Mouse (Mus musculus): ENCODE measurements around the gene Btd.
A peak's percentile ranks its signal among the peaks of the same experiment; 100 is the strongest.
"Not testable (repeated sequence)": the region's sequence is repeated elsewhere in the genome, so short reads cannot be mapped to it uniquely, and the experiment has no call there.

The Btd gene

GRCm38 (mm10) chr14:31640890-31641505 is at the start of gene Btd, which contains the start of gene Hacl1:
Gene Btd (plus strand): TSS chr14:31641028.
Gene Hacl1 (minus strand): TSS chr14:31641286.
- DNase-seq (ENCODE audit: low spot score in 2 of 2) = peak; percentile 79 to 86

DNA sequence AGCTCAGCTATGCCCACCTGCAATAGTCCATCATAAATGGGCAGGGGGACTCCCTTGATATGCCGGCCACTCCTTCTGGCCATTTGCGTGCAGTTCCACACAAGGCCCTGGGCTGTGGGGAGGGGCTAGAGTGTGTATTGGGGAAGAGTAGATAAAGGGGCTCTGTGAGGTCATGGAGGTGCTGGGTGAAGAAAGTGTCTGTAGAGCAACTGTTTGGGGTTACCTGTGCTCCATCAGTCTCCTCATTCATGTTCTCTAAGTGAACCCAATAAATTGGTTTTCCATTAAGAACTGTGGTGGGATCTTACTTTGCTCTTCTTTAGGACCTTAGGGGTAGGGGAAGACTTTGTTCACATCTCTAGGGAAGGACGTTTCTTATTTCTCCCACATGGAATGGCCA is 49.6 kb upstream of the Btd start, which contains the start of gene Colq:
TSS of gene Colq (minus strand) at position 101 of the 400 bp plus-strand sequence.
- no peak for DNase-seq (ENCODE audit: low spot score in 2 of 2)

GRCm38 (mm10) chr14:31593036-31593435 is 47.8 kb upstream of the Btd start:
- no peak for DNase-seq (ENCODE audit: low spot score in 2 of 2)

GRCm38 (mm10) chr14:31594693-31595092 is 46.1 kb upstream of the Btd start:
- DNase-seq (ENCODE audit: low spot score in 2 of 2) = no peak

DNA sequence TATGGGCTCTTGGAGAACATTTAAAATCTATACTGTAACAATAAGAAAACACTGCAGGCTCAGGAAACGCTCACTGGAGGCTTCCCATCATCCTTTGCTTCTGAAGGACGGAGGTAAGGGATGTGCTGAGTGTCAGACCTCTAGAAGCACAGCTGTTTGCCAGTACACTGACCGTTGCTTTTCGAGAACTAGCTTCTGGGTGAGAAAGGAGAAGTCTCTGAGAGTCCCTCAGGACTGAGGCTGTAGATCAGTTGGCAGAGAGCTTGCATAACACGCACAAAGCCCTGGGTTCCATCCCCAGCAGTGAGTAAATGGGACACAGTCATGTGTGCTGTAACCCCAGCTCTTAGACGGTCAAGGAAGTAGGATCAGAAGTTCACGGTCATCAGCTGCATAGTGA is 44.4 kb upstream of the Btd start:
- no peak for DNase-seq (ENCODE audit: low spot score in 2 of 2)

- no peak for DNase-seq (ENCODE audit: low spot score in 2 of 2)
These were observed 43.4 kb upstream of the Btd start for GRCm38 (mm10) chr14:31597446-31597845.

DNA sequence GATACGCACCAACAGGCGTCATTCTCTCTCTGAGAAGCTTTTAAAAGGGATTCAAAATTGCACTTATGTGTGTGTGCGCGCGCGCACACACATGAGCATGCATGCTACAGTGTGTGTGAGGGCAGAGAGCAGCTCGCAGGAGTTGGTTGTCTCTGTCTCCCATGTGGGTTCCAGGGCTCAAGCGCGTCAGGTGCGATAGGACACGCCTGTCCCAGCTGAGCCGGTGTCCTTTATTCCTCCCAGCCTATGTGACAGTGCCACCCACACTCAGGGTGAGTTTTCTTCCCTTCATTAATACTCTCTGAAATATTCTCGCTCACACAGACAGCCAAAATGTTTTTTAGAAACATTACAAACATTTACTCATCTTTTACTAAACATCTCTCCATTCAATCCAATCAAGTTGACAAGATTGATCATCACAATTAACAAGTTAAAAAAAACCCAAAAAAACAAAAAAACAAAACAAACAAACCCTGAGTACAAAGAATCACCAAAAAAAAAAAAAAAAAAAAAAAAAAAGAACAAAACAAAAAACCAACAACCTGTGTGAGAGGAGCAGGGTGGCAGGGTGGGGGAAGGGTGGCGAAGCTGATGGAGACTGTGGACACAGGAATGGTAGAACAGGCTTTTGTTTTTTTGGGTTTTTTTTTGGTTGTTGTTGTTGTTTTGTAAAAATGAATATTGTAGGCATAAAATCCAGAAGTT is 38.8 kb upstream of the Btd start:
- no peak for DNase-seq (ENCODE audit: low spot score in 2 of 2)

DNA sequence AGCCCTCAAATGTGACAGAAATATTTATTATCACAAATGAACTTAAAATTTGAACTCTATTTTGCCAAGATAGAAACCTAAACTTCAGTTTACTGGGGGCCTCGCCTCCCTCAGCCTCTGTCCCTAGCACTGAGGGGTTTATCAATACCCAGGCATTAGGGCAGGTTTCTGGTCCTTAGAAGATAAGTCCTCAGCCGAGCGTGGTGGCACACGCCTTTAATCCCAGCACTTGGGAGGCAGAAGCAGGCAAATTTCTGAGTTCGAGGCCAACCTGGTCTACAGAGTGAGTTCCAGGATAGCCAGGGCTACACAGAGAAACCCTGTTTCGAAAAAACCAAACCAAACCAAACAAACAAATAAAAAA is 38.2 kb upstream of the Btd start:
- not testable (repeated sequence) for DNase-seq (ENCODE audit: low spot score in 2 of 2)

- no peak for DNase-seq (ENCODE audit: low spot score in 2 of 2)
These were observed 35.9 kb upstream of the Btd start for GRCm38 (mm10) chr14:31604916-31605315.

DNA sequence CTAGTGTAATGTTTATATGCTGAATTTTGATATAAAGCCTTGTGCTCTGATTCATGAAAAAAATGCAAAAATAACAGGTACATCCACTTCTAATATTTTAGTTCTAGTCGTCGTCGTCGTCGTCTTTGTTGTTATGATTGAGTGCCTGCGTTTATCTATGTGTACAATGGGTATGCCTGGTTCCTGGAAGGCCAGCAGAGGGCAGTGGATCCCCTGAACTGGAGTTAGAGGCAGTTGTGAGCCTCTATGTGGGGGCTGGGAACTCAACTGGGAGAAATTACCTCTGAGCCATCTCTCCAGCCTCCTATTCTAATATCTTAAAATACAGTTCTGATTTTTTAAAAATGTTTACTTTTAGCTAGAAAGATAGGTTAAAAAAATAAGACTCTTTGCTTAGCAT is 35.3 kb upstream of the Btd start:
- DNase-seq (ENCODE audit: low spot score in 2 of 2) = no peak

GRCm38 (mm10) chr14:31611986-31612385 is 28.8 kb upstream of the Btd start:
- DNase-seq (ENCODE audit: low spot score in 2 of 2) = no peak

GRCm38 (mm10) chr14:31613671-31614070 is 27.2 kb upstream of the Btd start:
- no peak for DNase-seq (ENCODE audit: low spot score in 2 of 2)

DNA sequence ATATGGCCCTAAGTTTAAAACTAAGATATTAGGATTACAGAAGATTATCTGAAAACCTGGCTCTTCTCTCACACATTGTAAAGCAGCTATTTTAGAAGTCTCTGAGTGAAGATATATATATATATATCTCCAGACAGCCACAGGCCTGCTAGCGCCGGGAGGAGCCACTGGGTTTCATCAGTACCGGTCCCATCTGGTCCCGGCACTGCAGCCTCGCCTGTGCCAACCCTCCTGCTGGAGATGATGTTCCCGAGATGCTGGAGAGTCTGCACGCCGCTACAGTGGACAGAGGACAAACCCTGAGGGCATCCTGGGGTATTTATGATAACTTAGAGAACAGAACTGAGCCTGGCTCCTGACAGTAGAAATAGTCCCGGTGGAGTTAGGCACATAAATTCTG is 23.6 kb upstream of the Btd start:
- peak; percentile 16 for DNase-seq (ENCODE audit: low spot score in 2 of 2)

DNA sequence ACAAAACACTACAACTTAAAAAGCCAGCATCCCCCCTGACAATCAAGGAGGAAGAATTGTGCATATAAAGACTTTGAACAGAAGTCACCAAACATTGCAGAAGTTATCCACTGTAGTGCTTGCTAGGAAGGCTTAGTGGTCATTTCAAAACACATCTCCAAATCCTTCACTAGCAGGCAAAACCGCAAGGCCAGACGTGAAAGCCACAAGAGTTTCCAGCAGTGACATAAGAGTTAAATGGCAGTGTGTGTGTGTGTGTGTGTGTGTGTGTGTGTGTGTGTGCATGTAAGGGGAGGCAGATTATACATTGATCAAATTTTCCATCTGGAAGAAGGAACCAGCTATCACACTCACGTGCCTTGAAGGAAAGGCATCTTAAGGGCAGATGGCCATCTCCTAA is 22.8 kb upstream of the Btd start:
- DNase-seq (ENCODE audit: low spot score in 2 of 2) = no peak

- DNase-seq (ENCODE audit: low spot score in 2 of 2) = no peak
These were observed 20.1 kb upstream of the Btd start for GRCm38 (mm10) chr14:31620591-31621223.

DNA sequence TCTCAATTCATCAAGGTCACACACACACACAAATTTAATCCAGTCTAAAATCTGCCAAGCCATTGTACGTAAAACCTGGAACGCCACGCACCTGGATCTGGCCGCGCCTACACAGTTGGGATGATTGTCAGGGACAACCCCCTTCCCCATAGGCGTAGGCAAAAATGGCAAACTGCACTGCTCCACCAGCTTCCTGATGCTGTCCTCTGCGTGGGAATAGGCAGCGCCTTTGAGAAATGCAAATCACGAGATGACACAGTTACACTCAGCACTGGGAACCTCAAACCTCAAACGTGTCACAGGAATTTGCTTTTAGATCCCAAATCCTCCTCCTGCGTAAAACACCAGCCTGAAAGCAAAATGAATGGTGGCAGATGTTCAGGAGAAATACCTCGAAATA is 18.1 kb upstream of the Btd start:
- DNase-seq (ENCODE audit: low spot score in 2 of 2) = peak; percentile 53 to 81

GRCm38 (mm10) chr14:31630677-31631076 is 10.2 kb upstream of the Btd start:
- DNase-seq (ENCODE audit: low spot score in 2 of 2) = no peak

- DNase-seq (ENCODE audit: low spot score in 2 of 2) = no peak
These were observed 410 bp upstream of the Btd start, which contains the start of gene Gm49387 for GRCm38 (mm10) chr14:31640346-31640889. Gene Gm49387 (minus strand): TSS chr14:31640878.

- DNase-seq (ENCODE audit: low spot score in 2 of 2) = no peak
These were observed 803 bp downstream of the Btd start for GRCm38 (mm10) chr14:31641506-31642155.

GRCm38 (mm10) chr14:31644183-31644830 is 3.5 kb downstream of the Btd start:
- no peak for DNase-seq (ENCODE audit: low spot score in 2 of 2)

DNA sequence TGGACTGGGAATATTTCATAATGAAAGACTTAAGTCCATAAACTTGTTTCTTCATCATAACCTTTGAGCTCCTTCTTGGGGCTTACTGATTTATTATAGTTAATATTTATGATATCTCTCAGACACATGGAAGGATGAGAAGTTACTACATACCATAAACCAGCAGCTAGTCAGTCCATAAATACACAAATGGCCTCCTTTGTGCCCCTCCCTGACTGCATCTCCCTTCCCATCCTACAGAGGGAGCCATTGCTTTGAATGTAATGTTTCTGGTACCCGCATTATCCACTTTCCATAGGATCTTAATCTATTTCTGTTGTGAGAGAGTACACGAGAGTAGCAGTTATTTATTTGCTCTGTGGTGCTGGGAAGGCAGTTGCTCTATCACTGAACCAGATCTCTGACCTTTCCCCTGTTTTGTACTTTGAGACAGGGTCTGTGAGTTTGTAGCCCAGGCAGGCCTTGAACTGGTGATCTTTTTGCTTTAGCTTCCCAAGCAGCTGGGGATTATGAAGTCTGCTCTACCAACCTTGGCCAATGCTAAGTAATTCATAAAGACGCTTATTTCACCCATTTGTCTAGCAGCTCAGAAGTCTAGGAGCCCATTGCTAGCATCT is 4.2 kb downstream of the Btd start:
- DNase-seq (ENCODE audit: low spot score in 2 of 2) = no peak
